Mouse (Mus musculus): Measurements from ENCODE around the gene Vpreb2. TPM values are rescaled to one million over a fixed set of nuclear protein-coding genes. Genes with fewer than 3 reads are reported as not detected.

The Vpreb2 gene
- polyA plus RNA-seq (2016; fragmentation: Nextera tagmentation; extraction: Ambion mirVana), result not detected in 2 replicates

GRCm38 (mm10) chr16:17980128-17980527, at the start of gene Vpreb2:
Vpreb2 (plus strand) TSS chr16:17980428.
- no peak for DNase-seq (ENCODE audit: extremely low spot score, low spot score)
- WGBS, result 54% methylated on average over 1 of the region's 1 CpGs

GRCm38 (mm10) chr16:17931906-17932460, 48.2 kb upstream of the Vpreb2 start:
- peaks cover 52% of the 10 kb centered on the region for H3K27me3 ChIP-seq (ENCODE audit: poor library complexity, severe bottlenecking)
- 72% methylated on average over 5 of the region's 5 CpGs for WGBS
- no peak for DNase-seq (ENCODE audit: extremely low spot score, low spot score)

More at GRCm38 (mm10) chr16:17980128-17980527, at the start of gene Vpreb2:
- Histone ChIP-seq H3K9me3 (no peaks in the 10 kb centered on the region), H3K4me1 (no peaks in the 10 kb centered on the region), H3K4me3 (no peak within 1 kb of the TSS), H3K36me3 (replicated peaks) (no peaks in the 10 kb centered on the region), H3K27me3 (ENCODE audit: poor library complexity, severe bottlenecking) (no peaks in the 10 kb centered on the region), H3K27ac (no peak within 1 kb of the TSS)

GRCm38 (mm10) chr16:17933594-17934444, 46.4 kb upstream of the Vpreb2 start:
- WGBS, result 73% methylated on average over 9 of the region's 9 CpGs
- Histone ChIP-seq H3K27ac (no peak overlapping the region), H3K27me3 (ENCODE audit: poor library complexity, severe bottlenecking) (peaks cover 64% of the 10 kb centered on the region), H3K4me3 (no peak overlapping the region), H3K4me1 (peaks cover 12% of the 10 kb centered on the region), H3K36me3 (replicated peaks) (no peaks in the 10 kb centered on the region), H3K9me3 (no peaks in the 10 kb centered on the region)
- DNase-seq (ENCODE audit: extremely low spot score, low spot score), result no peak

More at GRCm38 (mm10) chr16:17931906-17932460, 48.2 kb upstream of the Vpreb2 start:
- peaks cover 26% of the 10 kb centered on the region for H3K4me1 ChIP-seq
- H3K4me3 ChIP-seq, result no peak overlapping the region
- H3K27ac ChIP-seq, result no peak overlapping the region
- no peaks in the 10 kb centered on the region for H3K9me3 ChIP-seq
- H3K36me3 ChIP-seq (replicated peaks), result no peaks in the 10 kb centered on the region

- WGBS, result 69% methylated on average over 3 of the region's 3 CpGs
- no peaks in the 10 kb centered on the region for H3K36me3 ChIP-seq (replicated peaks)
Observed at GRCm38 (mm10) chr16:17934445-17934910, 45.8 kb upstream of the Vpreb2 start.

GRCm38 (mm10) chr16:17936776-17937175, 43.5 kb upstream of the Vpreb2 start:
- Histone ChIP-seq H3K27me3 (ENCODE audit: poor library complexity, severe bottlenecking) (peaks cover 38% of the 10 kb centered on the region), H3K4me3 (no peak overlapping the region), H3K27ac (no peak overlapping the region), H3K36me3 (replicated peaks) (no peaks in the 10 kb centered on the region), H3K9me3 (no peaks in the 10 kb centered on the region), H3K4me1 (peaks cover 8% of the 10 kb centered on the region; the same call in 1 of the 2 replicates)
- no peak for DNase-seq (ENCODE audit: extremely low spot score, low spot score)
- WGBS, result 88% methylated on average over 10 of the region's 10 CpGs

More at GRCm38 (mm10) chr16:17934445-17934910, 45.8 kb upstream of the Vpreb2 start:
- peaks cover 11% of the 10 kb centered on the region for H3K4me1 ChIP-seq
- H3K27me3 ChIP-seq (ENCODE audit: poor library complexity, severe bottlenecking), result peaks cover 61% of the 10 kb centered on the region
- no peak for DNase-seq (ENCODE audit: extremely low spot score, low spot score)
- H3K4me3 ChIP-seq, result no peak overlapping the region
- no peak overlapping the region for H3K27ac ChIP-seq
- no peaks in the 10 kb centered on the region for H3K9me3 ChIP-seq

GRCm38 (mm10) chr16:17938187-17938586, 42.0 kb upstream of the Vpreb2 start:
- Histone ChIP-seq H3K9me3 (no peaks in the 10 kb centered on the region), H3K4me1 (peaks cover 8% of the 10 kb centered on the region; the same call in 1 of the 2 replicates), H3K4me3 (no peak overlapping the region), H3K36me3 (replicated peaks) (no peaks in the 10 kb centered on the region), H3K27ac (no peak overlapping the region), H3K27me3 (ENCODE audit: poor library complexity, severe bottlenecking) (peaks cover 35% of the 10 kb centered on the region)
- WGBS, result 85% methylated on average over 7 of the region's 7 CpGs
- DNase-seq (ENCODE audit: extremely low spot score, low spot score), result no peak

GRCm38 (mm10) chr16:17938821-17939220, 41.4 kb upstream of the Vpreb2 start:
- H3K4me3 ChIP-seq, result no peak overlapping the region
- H3K36me3 ChIP-seq (replicated peaks), result no peaks in the 10 kb centered on the region
- H3K4me1 ChIP-seq, result peaks cover 8% of the 10 kb centered on the region; the same call in 1 of the 2 replicates
- no peak overlapping the region for H3K27ac ChIP-seq
- H3K9me3 ChIP-seq, result no peaks in the 10 kb centered on the region
- peak; percentile 60 for DNase-seq (ENCODE audit: extremely low spot score, low spot score)
- peaks cover 34% of the 10 kb centered on the region for H3K27me3 ChIP-seq (ENCODE audit: poor library complexity, severe bottlenecking)
- 9% methylated on average over 7 of the region's 7 CpGs for WGBS

- DNase-seq (ENCODE audit: extremely low spot score, low spot score), result no peak
- 66% methylated on average over 9 of the region's 9 CpGs for WGBS
- no peak overlapping the region for H3K27ac ChIP-seq
- H3K4me1 ChIP-seq, result peaks cover 8% of the 10 kb centered on the region; the same call in 1 of the 2 replicates
- H3K36me3 ChIP-seq (replicated peaks), result no peaks in the 10 kb centered on the region
- H3K4me3 ChIP-seq, result no peak overlapping the region
- peaks cover 29% of the 10 kb centered on the region for H3K27me3 ChIP-seq (ENCODE audit: poor library complexity, severe bottlenecking)
- no peaks in the 10 kb centered on the region for H3K9me3 ChIP-seq
Observed at GRCm38 (mm10) chr16:17939255-17939751, 40.9 kb upstream of the Vpreb2 start.

GRCm38 (mm10) chr16:17943466-17943865, 36.8 kb upstream of the Vpreb2 start:
- H3K9me3 ChIP-seq, result no peaks in the 10 kb centered on the region
- 68% methylated on average over 8 of the region's 8 CpGs for WGBS
- peaks cover 14% of the 10 kb centered on the region; the same call in 1 of the 2 replicates for H3K4me1 ChIP-seq
- no peak overlapping the region for H3K27ac ChIP-seq
- DNase-seq (ENCODE audit: extremely low spot score, low spot score), result no peak
- H3K36me3 ChIP-seq (replicated peaks), result no peaks in the 10 kb centered on the region
- no peaks in the 10 kb centered on the region for H3K27me3 ChIP-seq (ENCODE audit: poor library complexity, severe bottlenecking)
- H3K4me3 ChIP-seq, result no peak overlapping the region

GRCm38 (mm10) chr16:17945081-17945831, 35.0 kb upstream of the Vpreb2 start:
- peaks cover 22% of the 10 kb centered on the region for H3K4me1 ChIP-seq
- no peak for DNase-seq (ENCODE audit: extremely low spot score, low spot score)
- H3K27me3 ChIP-seq (ENCODE audit: poor library complexity, severe bottlenecking), result no peaks in the 10 kb centered on the region
- 63% methylated on average over 7 of the region's 7 CpGs for WGBS
- H3K27ac ChIP-seq, result no peak overlapping the region
- H3K4me3 ChIP-seq, result no peak overlapping the region
- H3K9me3 ChIP-seq, result no peaks in the 10 kb centered on the region
- H3K36me3 ChIP-seq (replicated peaks), result no peaks in the 10 kb centered on the region

GRCm38 (mm10) chr16:17949421-17949877, 30.8 kb upstream of the Vpreb2 start:
- peak overlapping the region; percentile 16; the same call in 1 of the 2 replicates for H3K4me3 ChIP-seq
- H3K36me3 ChIP-seq (replicated peaks), result no peaks in the 10 kb centered on the region
- peaks cover 26% of the 10 kb centered on the region for H3K4me1 ChIP-seq
- no peaks in the 10 kb centered on the region for H3K9me3 ChIP-seq
- no peaks in the 10 kb centered on the region for H3K27me3 ChIP-seq (ENCODE audit: poor library complexity, severe bottlenecking)
- peak; percentile 52 for DNase-seq (ENCODE audit: extremely low spot score, low spot score)
- WGBS, result 24% methylated on average over 2 of the region's 2 CpGs
- H3K27ac ChIP-seq, result peak overlapping the region; percentile 83

GRCm38 (mm10) chr16:17950068-17950467, 30.2 kb upstream of the Vpreb2 start:
- Histone ChIP-seq H3K27me3 (ENCODE audit: poor library complexity, severe bottlenecking) (no peaks in the 10 kb centered on the region), H3K27ac (peak overlapping the region; percentile 83), H3K4me1 (peaks cover 25% of the 10 kb centered on the region), H3K9me3 (no peaks in the 10 kb centered on the region), H3K36me3 (replicated peaks) (no peaks in the 10 kb centered on the region), H3K4me3 (no peak overlapping the region)
- 47% methylated on average over 4 of the region's 4 CpGs for WGBS
- no peak for DNase-seq (ENCODE audit: extremely low spot score, low spot score)

All from forebrain, embryonic 10.5 days (tissue).